Mouse (Mus musculus) stomach, postnatal 0 days (tissue): ENCODE data around the gene Ankrd11. TPM values are rescaled to one million over a fixed set of nuclear protein-coding genes. Genes with fewer than 3 reads are reported as not detected.

Source experiments
- ATAC-seq: fragments of 200-750 bp; cut with Nextera tagmentation; 2 replicates; pipeline ENCODE4 v1.8.0; 2017; ENCODE audit not compliant: low FRiP score, low TSS enrichment
- DNase-seq: peaks from one replicate; pipeline ENCODE4 v3.0.0-alpha.2; 2016; ENCODE audit warnings: low spot score
- H3K27ac ChIP-seq: fragments of 300-500 bp; sonication (generic); replicated peaks from 2 replicates; pipeline ENCODE4 v1.5.1; 2014; ENCODE audit warnings: mild to moderate bottlenecking, control low read depth
- H3K27me3 ChIP-seq: fragments of 300-500 bp; sonication (generic); 2 replicates; pipeline ENCODE4 v1.6.1; 2014; ENCODE audit warnings: low read length; ENCODE audit not compliant: control insufficient read depth, insufficient read depth
- H3K36me3 ChIP-seq: fragments of 300-500 bp; sonication (generic); 2 replicates; pipeline ENCODE4 v1.6.1; 2014; ENCODE audit warnings: low read length, mixed read lengths; ENCODE audit not compliant: control insufficient read depth, insufficient read depth
- H3K4me1 ChIP-seq: fragments of 300-500 bp; sonication (generic); replicated peaks from 2 replicates; pipeline ENCODE4 v1.6.1; 2014; ENCODE audit warnings: antibody characterized with exemption; ENCODE audit not compliant: control insufficient read depth, insufficient read depth
- H3K4me2 ChIP-seq: fragments of 300-500 bp; sonication (generic); replicated peaks from 2 replicates; pipeline ENCODE4 v1.6.1; 2014; ENCODE audit warnings: low read depth, mild to moderate bottlenecking, control low read depth, moderate library complexity
- H3K4me3 ChIP-seq: fragments of 300-500 bp; sonication (generic); 2 replicates; pipeline ENCODE4 v1.5.1; 2014; ENCODE audit warnings: low read depth, low read length, control low read depth
- H3K9ac ChIP-seq: fragments of 300-500 bp; sonication (generic); 2 replicates; pipeline ENCODE4 v1.6.1; 2014; ENCODE audit warnings: mild to moderate bottlenecking, low read length, control low read depth, mixed read lengths
- H3K9me3 ChIP-seq: fragments of 300-500 bp; sonication (generic); 2 replicates; pipeline ENCODE4 v1.6.1; 2016; ENCODE audit warnings: low read length; ENCODE audit not compliant: control insufficient read depth
- CTCF ChIP-seq: IDR thresholded peaks from 2 replicates; pipeline ENCODE4 v1.5.1; 2016; ENCODE audit warnings: antibody characterized with exemption, low read depth, mild to moderate bottlenecking, moderate library complexity
- EP300 ChIP-seq: optimal IDR thresholded peaks from 2 replicates; pipeline ENCODE3; 2016; ENCODE audit warnings: antibody characterized with exemption
- WGBS: fragments of 180-500 bp; shearing (Covaris S2); extraction: QIAGEN DNeasy Blood & Tissue Kit; methylation state at CpG from one replicate; pipeline ENCODE4 v1.1.7; 2014; 5-methylcytosine and 5-hydroxymethylcytosine counted together
- polyA plus RNA-seq: library from polyadenylated mRNA; unstranded; fragments of >200 nt; fragmentation: Nextera tagmentation; extraction: Ambion mirVana; gene quantifications from 2 replicates; pipeline ENCODE4 v1.2.1, GENCODE M21; 2015

The Ankrd11 gene
- polyA plus RNA-seq, 1 experiment from 2014 or later, result 35.0 TPM

- no peak overlapping the region for H3K4me3 ChIP-seq
- H3K9me3 ChIP-seq, result no peaks in the 10 kb centered on the region
- DNase-seq (no peak), ATAC-seq (peak; percentile 30; the same call in 1 of the 2 replicates)
- 0 out of 2 replicates have a peak overlapping the region, but pooled peaks have one; percentile 13 for H3K27ac ChIP-seq
- no peaks in the 10 kb centered on the region for H3K27me3 ChIP-seq
- peaks cover 3% of the 10 kb centered on the region; the same call in 1 of the 2 replicates for H3K4me1 ChIP-seq
- WGBS, result 71% methylated on average over 8 of the region's 8 CpGs
- no peaks in the 10 kb centered on the region for H3K36me3 ChIP-seq
- TF ChIP-seq CTCF (no peak), EP300 (no peak)
- H3K4me2 ChIP-seq, result no peak overlapping the region
- no peak overlapping the region for H3K9ac ChIP-seq
These were observed 115.9 kb downstream of the Ankrd11 start for GRCm38 (mm10) chr8:122925939-122926722.

GRCm38 (mm10) chr8:122924091-122924490 lies 118.0 kb downstream of the Ankrd11 start:
- no peaks in the 10 kb centered on the region for H3K27me3 ChIP-seq
- ATAC-seq (no peak), DNase-seq (no peak)
- H3K27ac ChIP-seq, result peak overlapping the region; percentile 58
- no peak overlapping the region for H3K9ac ChIP-seq
- 61% methylated on average over 6 of the region's 6 CpGs for WGBS
- H3K4me1 ChIP-seq, result peaks cover 3% of the 10 kb centered on the region; the same call in 1 of the 2 replicates
- no peak overlapping the region for H3K4me2 ChIP-seq
- no peaks in the 10 kb centered on the region for H3K36me3 ChIP-seq
- TF ChIP-seq EP300, result no peak
- no peak for TF ChIP-seq CTCF
- no peak overlapping the region for H3K4me3 ChIP-seq
- H3K9me3 ChIP-seq, result no peaks in the 10 kb centered on the region

- WGBS, result 41% methylated on average over 7 of the region's 7 CpGs
These were observed 118.5 kb downstream of the Ankrd11 start for GRCm38 (mm10) chr8:122923431-122924090.

GRCm38 (mm10) chr8:122922945-122923344 lies 119.1 kb downstream of the Ankrd11 start:
- WGBS, result 72% methylated on average over 3 of the region's 3 CpGs
- ATAC-seq, result no peak
- TF ChIP-seq EP300 (no peak), CTCF (no peak)
- H3K27ac ChIP-seq, result no peak overlapping the region
- peaks cover 10% of the 10 kb centered on the region; the same call in 1 of the 2 replicates for H3K4me1 ChIP-seq
- DNase-seq, result no peak
- H3K4me2 ChIP-seq, result no peak overlapping the region
- H3K9ac ChIP-seq, result no peak overlapping the region
- H3K27me3 ChIP-seq, result no peaks in the 10 kb centered on the region
- no peaks in the 10 kb centered on the region for H3K36me3 ChIP-seq
- no peak overlapping the region for H3K4me3 ChIP-seq
- no peaks in the 10 kb centered on the region for H3K9me3 ChIP-seq

More at GRCm38 (mm10) chr8:122923431-122924090, 118.5 kb downstream of the Ankrd11 start:
- H3K36me3 ChIP-seq, result no peaks in the 10 kb centered on the region
- no peak overlapping the region for H3K9ac ChIP-seq
- H3K27me3 ChIP-seq, result no peaks in the 10 kb centered on the region
- ATAC-seq (peak; percentile 36; the same call in 1 of the 2 replicates), DNase-seq (no peak)
- H3K9me3 ChIP-seq, result no peaks in the 10 kb centered on the region
- no peak overlapping the region for H3K4me3 ChIP-seq
- TF ChIP-seq EP300, result no peak
- no peak for TF ChIP-seq CTCF
- peak overlapping the region; percentile 58 for H3K27ac ChIP-seq
- H3K4me2 ChIP-seq, result no peak overlapping the region
- peaks cover 5% of the 10 kb centered on the region; the same call in 1 of the 2 replicates for H3K4me1 ChIP-seq

GRCm38 (mm10) chr8:122920890-122921289 lies 121.2 kb downstream of the Ankrd11 start:
- Histone ChIP-seq H3K4me3 (no peak overlapping the region), H3K4me1 (peaks cover 17% of the 10 kb centered on the region; the same call in 1 of the 2 replicates), H3K4me2 (no peak overlapping the region), H3K9me3 (no peaks in the 10 kb centered on the region), H3K9ac (no peak overlapping the region), H3K27ac (no peak overlapping the region), H3K36me3 (no peaks in the 10 kb centered on the region), H3K27me3 (no peaks in the 10 kb centered on the region)
- no peak for TF ChIP-seq EP300
- TF ChIP-seq CTCF, result no peak
- no peak for DNase-seq
- no peak for ATAC-seq
- 85% methylated on average over 7 of the region's 7 CpGs for WGBS
